Mouse (Mus musculus) kidney, embryonic 15.5 days (tissue): ENCODE measurements at regions not wholly inside any gene's neighbourhood (a gene's known extent, or its start where the extent isn't known, plus 50 kb on each side); places are given as distances from the start of the nearest gene placed in this dataset.
A peak's percentile ranks its signal among the peaks of the same experiment; 100 is the strongest.

Experiments
- ATAC-seq: fragments of 200-750 bp; cut with Nextera tagmentation; replicated peaks from 2 replicates; pipeline ENCODE4 v1.8.0; 2017; ENCODE audit warnings: moderate TSS enrichment; ENCODE audit not compliant: low FRiP score
- H3K27ac ChIP-seq: fragments of 300-500 bp; sonication (generic); 2 replicates; pipeline ENCODE4 v1.5.1; 2015; ENCODE audit warnings: mild to moderate bottlenecking, inconsistent platforms
- H3K27me3 ChIP-seq: fragments of 300-500 bp; sonication (generic); 2 replicates; pipeline ENCODE4 v1.6.1; 2015; ENCODE audit warnings: inconsistent platforms
- H3K36me3 ChIP-seq: fragments of 300-500 bp; sonication (generic); 2 replicates; pipeline ENCODE4 v1.6.1; 2015; ENCODE audit warnings: inconsistent platforms
- H3K4me1 ChIP-seq: fragments of 300-500 bp; sonication (generic); 2 replicates; pipeline ENCODE4 v1.6.1; 2015; ENCODE audit warnings: inconsistent platforms
- H3K4me2 ChIP-seq: fragments of 300-500 bp; sonication (generic); 2 replicates; pipeline ENCODE4 v1.6.1; 2015; ENCODE audit warnings: moderate library complexity, mild to moderate bottlenecking, inconsistent platforms
- H3K4me3 ChIP-seq: fragments of 300-500 bp; sonication (generic); replicated peaks from 2 replicates; pipeline ENCODE4 v1.5.1; 2015; ENCODE audit warnings: mild to moderate bottlenecking, inconsistent platforms
- H3K9ac ChIP-seq: fragments of 300-500 bp; sonication (generic); 2 replicates; pipeline ENCODE4 v1.6.1; 2015; ENCODE audit warnings: mild to moderate bottlenecking, inconsistent platforms
- H3K9me3 ChIP-seq: fragments of 300-500 bp; sonication (generic); replicated peaks from 2 replicates; pipeline ENCODE4 v1.6.1; 2016; ENCODE audit warnings: inconsistent platforms
- WGBS: fragments of 180-500 bp; shearing (Covaris S2); methylation state at CpG from one replicate; pipeline ENCODE4 v1.1.7; 2015; ENCODE audit warnings: mixed read lengths; 5-methylcytosine and 5-hydroxymethylcytosine counted together

DNA sequence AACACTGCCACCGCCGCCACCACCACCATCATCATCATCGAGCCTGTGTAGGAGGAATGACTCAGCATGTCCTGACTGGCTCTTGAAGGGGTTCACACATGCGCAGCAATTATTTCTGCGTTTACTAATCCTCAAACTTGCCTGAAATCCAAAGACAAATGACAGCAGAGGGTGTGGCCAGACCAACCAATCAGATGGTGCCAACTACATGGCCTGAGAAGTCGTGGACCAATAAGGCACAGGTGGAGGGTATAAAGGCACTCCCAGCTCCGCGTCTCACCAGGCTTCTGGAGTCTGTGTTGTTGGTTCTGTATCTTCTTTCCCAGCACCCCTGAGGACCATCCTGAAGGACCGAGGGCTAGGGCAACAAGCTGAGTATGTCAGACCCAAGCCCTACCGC is 123.1 kb upstream of the Eomes start:
- no peaks in the 10 kb centered on the region for H3K4me1 ChIP-seq
- no peaks in the 10 kb centered on the region for H3K36me3 ChIP-seq
- no peak overlapping the region for H3K27ac ChIP-seq
- H3K9ac ChIP-seq = no peak overlapping the region
- no peaks in the 10 kb centered on the region for H3K27me3 ChIP-seq
- WGBS = 93% methylated on average over 10 of the region's 10 CpGs
- no peak overlapping the region for H3K4me2 ChIP-seq
- H3K9me3 ChIP-seq = no peaks in the 10 kb centered on the region
- no peak for ATAC-seq
- H3K4me3 ChIP-seq = no peak overlapping the region

DNA sequence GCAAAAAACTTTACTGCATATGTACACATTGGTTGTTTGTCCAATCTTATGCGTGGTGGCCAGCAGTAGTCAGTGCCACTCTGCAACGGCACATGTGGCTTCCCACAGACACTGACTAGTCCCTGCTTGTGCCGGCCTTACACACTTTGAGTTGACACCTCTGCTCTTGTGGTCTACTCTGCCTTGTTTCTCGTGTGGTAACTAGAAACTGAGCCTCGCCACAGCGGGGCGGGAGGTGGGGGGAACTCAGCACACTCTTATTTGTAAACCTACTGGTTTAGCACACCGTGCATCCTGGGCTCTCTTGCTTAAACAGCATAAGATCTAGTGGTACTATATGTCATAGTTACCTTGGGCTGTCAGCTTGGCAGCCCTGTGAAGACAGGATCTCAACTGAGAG is 120.6 kb upstream of the Eomes start:
- H3K27ac ChIP-seq = no peak overlapping the region
- H3K9ac ChIP-seq = no peak overlapping the region
- WGBS = 91% methylated on average over 8 of the region's 8 CpGs
- H3K36me3 ChIP-seq = no peaks in the 10 kb centered on the region
- no peaks in the 10 kb centered on the region for H3K4me1 ChIP-seq
- 0 out of 2 replicates have a peak, but pooled peaks cover 4% of the 10 kb centered on the region for H3K27me3 ChIP-seq
- no peak overlapping the region for H3K4me3 ChIP-seq
- no peak for ATAC-seq
- no peaks in the 10 kb centered on the region for H3K9me3 ChIP-seq
- no peak overlapping the region for H3K4me2 ChIP-seq

DNA sequence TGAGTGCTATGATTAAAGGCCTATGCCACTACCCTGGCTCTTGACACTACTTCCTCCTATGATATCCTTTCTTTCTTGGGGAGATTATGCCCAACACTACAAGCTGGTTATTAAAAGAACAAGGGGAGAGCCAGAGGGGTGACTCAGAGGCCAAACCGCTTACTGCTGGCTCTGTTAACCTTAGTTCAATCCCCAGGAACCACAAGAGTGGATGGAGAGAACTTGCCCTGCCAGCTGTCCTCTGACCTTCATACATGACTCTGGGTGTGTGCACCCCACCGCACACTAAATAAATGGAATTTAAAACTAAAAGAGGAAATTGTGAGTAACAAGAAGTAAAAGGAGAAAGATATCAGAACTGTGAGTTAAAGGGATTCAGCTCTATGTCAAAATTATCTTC is 114.1 kb upstream of the Eomes start:
- Histone ChIP-seq H3K36me3 (no peaks in the 10 kb centered on the region), H3K4me2 (no peak overlapping the region), H3K4me1 (no peaks in the 10 kb centered on the region), H3K27ac (no peak overlapping the region), H3K9ac (no peak overlapping the region), H3K4me3 (no peak overlapping the region), H3K9me3 (no peaks in the 10 kb centered on the region), H3K27me3 (0 out of 2 replicates have a peak, but pooled peaks cover 4% of the 10 kb centered on the region)
- WGBS = 92% methylated on average over 2 of the region's 2 CpGs
- ATAC-seq = no peak

- Histone ChIP-seq H3K36me3 (no peaks in the 10 kb centered on the region), H3K27ac (no peak overlapping the region), H3K9me3 (no peaks in the 10 kb centered on the region), H3K4me2 (no peak overlapping the region), H3K4me1 (no peaks in the 10 kb centered on the region), H3K9ac (no peak overlapping the region), H3K27me3 (0 out of 2 replicates have a peak, but pooled peaks cover 3% of the 10 kb centered on the region), H3K4me3 (no peak overlapping the region)
- WGBS = 80% methylated on average over 9 of the region's 9 CpGs
- no peak for ATAC-seq
Observed at GRCm38 (mm10) chr9:118365431-118365830, 112.6 kb upstream of the Eomes start.

GRCm38 (mm10) chr9:118367314-118367713 is 110.7 kb upstream of the Eomes start:
- Histone ChIP-seq H3K4me3 (no peak overlapping the region), H3K9ac (no peak overlapping the region), H3K36me3 (no peaks in the 10 kb centered on the region), H3K9me3 (no peaks in the 10 kb centered on the region), H3K4me1 (no peaks in the 10 kb centered on the region), H3K27me3 (no peaks in the 10 kb centered on the region), H3K4me2 (no peak overlapping the region), H3K27ac (no peak overlapping the region)
- WGBS = 81% methylated on average over 4 of the region's 4 CpGs
- ATAC-seq = no peak

- no peak for ATAC-seq
Observed at GRCm38 (mm10) chr9:118370581-118370980, 107.4 kb upstream of the Eomes start.

DNA sequence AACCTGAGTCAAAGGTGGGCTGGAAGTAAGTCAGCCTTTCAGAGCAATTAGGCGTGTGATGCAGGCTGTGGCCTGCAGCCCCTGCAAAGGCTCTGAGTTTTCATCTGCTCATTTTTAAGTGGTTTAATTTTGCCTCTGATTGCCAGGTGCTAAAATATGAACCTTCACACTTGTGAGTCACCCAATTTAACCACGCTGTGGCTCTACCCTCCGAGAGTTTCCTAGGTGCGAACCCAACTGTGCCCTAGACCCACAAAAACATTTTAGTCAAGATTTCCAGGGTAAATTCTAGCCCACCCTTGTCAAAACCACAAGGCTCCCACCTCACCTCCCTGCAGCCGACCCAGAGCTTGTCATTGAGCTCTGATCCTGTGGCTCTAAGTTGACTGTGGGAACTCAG is 103.3 kb upstream of the Eomes start:
- Histone ChIP-seq H3K4me1 (no peaks in the 10 kb centered on the region), H3K27ac (no peak overlapping the region), H3K9ac (no peak overlapping the region), H3K4me2 (no peak overlapping the region), H3K9me3 (no peaks in the 10 kb centered on the region), H3K4me3 (no peak overlapping the region), H3K27me3 (no peaks in the 10 kb centered on the region), H3K36me3 (no peaks in the 10 kb centered on the region)
- no peak for ATAC-seq
- 79% methylated on average over 5 of the region's 5 CpGs for WGBS

More at GRCm38 (mm10) chr9:118370581-118370980, 107.4 kb upstream of the Eomes start:
- no peaks in the 10 kb centered on the region for H3K36me3 ChIP-seq
- 47% methylated on average over 6 of the region's 6 CpGs for WGBS
- H3K4me3 ChIP-seq = no peak overlapping the region
- no peak overlapping the region for H3K4me2 ChIP-seq
- no peaks in the 10 kb centered on the region for H3K27me3 ChIP-seq
- no peak overlapping the region for H3K9ac ChIP-seq
- H3K9me3 ChIP-seq = no peaks in the 10 kb centered on the region
- H3K27ac ChIP-seq = no peak overlapping the region
- no peaks in the 10 kb centered on the region for H3K4me1 ChIP-seq

DNA sequence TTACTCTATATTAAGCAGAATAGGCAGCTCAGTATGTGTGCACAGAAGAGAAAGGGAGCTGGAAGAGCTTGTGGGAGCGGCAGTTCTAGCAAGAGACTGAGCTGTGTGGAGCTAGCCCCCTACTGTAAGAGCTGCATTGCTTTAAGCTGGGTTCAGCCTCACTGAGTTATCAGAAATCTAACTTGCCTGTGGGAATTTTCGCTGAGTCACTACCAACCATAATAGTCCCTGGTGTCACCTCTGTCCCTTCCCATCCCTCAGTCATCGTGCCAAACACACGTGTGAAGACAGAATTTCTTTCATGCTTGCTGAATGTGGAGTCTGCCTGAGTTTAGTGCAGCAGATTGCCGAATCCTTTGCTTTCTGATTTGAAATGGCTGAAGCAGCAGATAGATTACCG is 99.0 kb upstream of the Eomes start:
- no peaks in the 10 kb centered on the region for H3K4me1 ChIP-seq
- ATAC-seq = no peak
- no peak overlapping the region for H3K4me2 ChIP-seq
- H3K4me3 ChIP-seq = no peak overlapping the region
- no peaks in the 10 kb centered on the region for H3K27me3 ChIP-seq
- no peak overlapping the region for H3K9ac ChIP-seq
- 19% methylated on average over 6 of the region's 6 CpGs for WGBS
- no peaks in the 10 kb centered on the region for H3K9me3 ChIP-seq
- no peak overlapping the region for H3K27ac ChIP-seq
- no peaks in the 10 kb centered on the region for H3K36me3 ChIP-seq

GRCm38 (mm10) chr9:118382532-118382931 is 95.5 kb upstream of the Eomes start:
- no peaks in the 10 kb centered on the region for H3K9me3 ChIP-seq
- no peak overlapping the region for H3K9ac ChIP-seq
- no peak for ATAC-seq
- no peaks in the 10 kb centered on the region for H3K4me1 ChIP-seq
- 77% methylated on average over 3 of the region's 3 CpGs for WGBS
- no peak overlapping the region for H3K4me3 ChIP-seq
- no peak overlapping the region for H3K27ac ChIP-seq
- no peak overlapping the region for H3K4me2 ChIP-seq
- H3K36me3 ChIP-seq = no peaks in the 10 kb centered on the region
- H3K27me3 ChIP-seq = peaks cover 16% of the 10 kb centered on the region

- Histone ChIP-seq H3K36me3 (no peaks in the 10 kb centered on the region), H3K9ac (no peak overlapping the region), H3K27me3 (peaks cover 37% of the 10 kb centered on the region), H3K27ac (no peak overlapping the region), H3K4me2 (no peak overlapping the region), H3K4me1 (peaks cover 7% of the 10 kb centered on the region; the same call in 1 of the 2 replicates), H3K9me3 (no peaks in the 10 kb centered on the region), H3K4me3 (no peak overlapping the region)
- no peak for ATAC-seq
- WGBS = 53% methylated on average over 2 of the region's 2 CpGs
Observed at GRCm38 (mm10) chr9:118384610-118385009, 93.4 kb upstream of the Eomes start.

- no peak for ATAC-seq
- Histone ChIP-seq H3K9me3 (no peaks in the 10 kb centered on the region), H3K27ac (no peak overlapping the region), H3K27me3 (peaks cover 49% of the 10 kb centered on the region), H3K4me1 (peaks cover 7% of the 10 kb centered on the region; the same call in 1 of the 2 replicates), H3K36me3 (no peaks in the 10 kb centered on the region), H3K4me3 (no peak overlapping the region), H3K4me2 (no peak overlapping the region), H3K9ac (no peak overlapping the region)
- 31% methylated on average over 8 of the region's 8 CpGs for WGBS
Observed at GRCm38 (mm10) chr9:118387631-118388030, 90.4 kb upstream of the Eomes start.

- no peak overlapping the region for H3K27ac ChIP-seq
- WGBS = 5% methylated on average over 27 of the region's 27 CpGs
- no peak for ATAC-seq
Observed at GRCm38 (mm10) chr9:118389481-118390334, 88.3 kb upstream of the Eomes start.

More at GRCm38 (mm10) chr9:118389481-118390334, 88.3 kb upstream of the Eomes start:
- H3K27me3 ChIP-seq = peaks cover 49% of the 10 kb centered on the region
- H3K36me3 ChIP-seq = no peaks in the 10 kb centered on the region
- peaks cover 7% of the 10 kb centered on the region; the same call in 1 of the 2 replicates for H3K4me1 ChIP-seq
- peak overlapping the region; percentile 36 for H3K4me3 ChIP-seq
- H3K4me2 ChIP-seq = peak overlapping the region; percentile 56
- H3K9me3 ChIP-seq = no peaks in the 10 kb centered on the region
- no peak overlapping the region for H3K9ac ChIP-seq
